Mouse (Mus musculus): ENCODE measurements around the gene Slc25a13.

Gene Slc25a13

GRCm38 (mm10) chr6:6216507-6217285 is at the start of gene Slc25a13:
Gene Slc25a13 (minus strand): TSS chr6:6217173.
- peak; percentile 63 to 72 for DNase-seq

- DNase-seq: no peak
Observed at GRCm38 (mm10) chr6:6265761-6266160, 48.8 kb upstream of the Slc25a13 start.

- no peak for DNase-seq
Observed at GRCm38 (mm10) chr6:6263293-6263911, 46.4 kb upstream of the Slc25a13 start.

- no peak for DNase-seq
Observed at GRCm38 (mm10) chr6:6260917-6261316, 43.9 kb upstream of the Slc25a13 start.

GRCm38 (mm10) chr6:6248500-6248899 is 31.5 kb upstream of the Slc25a13 start:
- DNase-seq: no peak

GRCm38 (mm10) chr6:6243828-6244227 is 26.9 kb upstream of the Slc25a13 start:
- DNase-seq: no peak

- no peak for DNase-seq
Observed at GRCm38 (mm10) chr6:6242114-6242513, 25.1 kb upstream of the Slc25a13 start.

GRCm38 (mm10) chr6:6236788-6237298 is 19.9 kb upstream of the Slc25a13 start:
- no peak for DNase-seq

- DNase-seq: no peak
Observed at GRCm38 (mm10) chr6:6230262-6230661, 13.3 kb upstream of the Slc25a13 start.

GRCm38 (mm10) chr6:6222721-6223120 is 5.7 kb upstream of the Slc25a13 start:
- DNase-seq: no peak

- DNase-seq: no peak
Observed at GRCm38 (mm10) chr6:6220574-6220973, 3.6 kb upstream of the Slc25a13 start.

GRCm38 (mm10) chr6:6219661-6220370 is 2.8 kb upstream of the Slc25a13 start:
- DNase-seq: no peak

- DNase-seq: no peak
Observed at GRCm38 (mm10) chr6:6217286-6217625, 283 bp upstream of the Slc25a13 start.

GRCm38 (mm10) chr6:6216120-6216506 is 860 bp downstream of the Slc25a13 start:
- no peak for DNase-seq

- DNase-seq: no peak
Observed at GRCm38 (mm10) chr6:6212360-6213310, 4.3 kb downstream of the Slc25a13 start.

GRCm38 (mm10) chr6:6211958-6212357 is 5.0 kb downstream of the Slc25a13 start:
- no peak for DNase-seq

- no peak for DNase-seq
Observed at GRCm38 (mm10) chr6:6210637-6211036, 6.3 kb downstream of the Slc25a13 start.

GRCm38 (mm10) chr6:6208351-6209059 is 8.5 kb downstream of the Slc25a13 start:
- DNase-seq: no peak

- DNase-seq: no peak
Observed at GRCm38 (mm10) chr6:6207836-6208235, 9.1 kb downstream of the Slc25a13 start.

- no peak for DNase-seq
Observed at GRCm38 (mm10) chr6:6207395-6207794, 9.6 kb downstream of the Slc25a13 start.

- no peak for DNase-seq
Observed at GRCm38 (mm10) chr6:6205599-6206165, 11.3 kb downstream of the Slc25a13 start.

Measured in thymus, postnatal 36 days (tissue).